Mouse (Mus musculus): ENCODE measurements around the gene Ezr. TPM values are rescaled to one million over a fixed set of nuclear protein-coding genes. Genes with fewer than 3 reads are reported as not detected.
A peak's percentile ranks its signal among the peaks of the same experiment; 100 is the strongest.

Gene Ezr
- total RNA-seq, 2 experiments from 2014 or later, result 49.2 to 53.6 TPM

DNA sequence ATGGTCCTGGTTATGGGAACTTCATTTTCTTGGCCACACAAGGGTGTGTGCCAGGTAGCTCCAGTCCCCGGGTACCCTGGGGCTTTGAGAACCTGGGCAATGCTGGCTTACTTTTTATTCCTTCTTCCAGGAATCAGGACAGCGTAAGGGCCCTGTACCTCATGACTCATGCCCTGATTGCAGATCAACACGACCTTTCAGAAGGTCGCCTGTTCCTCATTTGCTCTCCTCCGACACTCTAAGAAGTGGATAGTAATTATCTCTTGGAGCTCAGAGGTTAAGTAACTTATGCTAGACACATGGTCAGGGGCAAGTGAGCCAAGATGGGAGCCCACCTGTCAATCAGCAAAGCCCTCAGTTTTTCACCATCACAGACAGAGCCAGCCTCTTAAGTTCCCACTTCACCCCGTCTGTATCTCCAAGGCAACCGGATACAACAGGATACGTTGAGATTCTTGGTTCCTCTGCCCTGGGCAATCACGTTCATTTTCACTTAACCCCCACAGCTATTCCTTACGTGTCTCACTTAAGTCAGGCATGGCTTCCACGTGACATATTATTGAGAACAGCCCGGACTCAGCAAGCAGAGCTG lies 11.7 kb upstream of the Ezr start:
- no peak for DNase-seq (ENCODE audit: low spot score in 2 of 2)

GRCm38 (mm10) chr17:6789581-6790118 lies 7.1 kb upstream of the Ezr start:
- peak; percentile 19 to 77 for DNase-seq (ENCODE audit: low spot score in 2 of 2)

DNA sequence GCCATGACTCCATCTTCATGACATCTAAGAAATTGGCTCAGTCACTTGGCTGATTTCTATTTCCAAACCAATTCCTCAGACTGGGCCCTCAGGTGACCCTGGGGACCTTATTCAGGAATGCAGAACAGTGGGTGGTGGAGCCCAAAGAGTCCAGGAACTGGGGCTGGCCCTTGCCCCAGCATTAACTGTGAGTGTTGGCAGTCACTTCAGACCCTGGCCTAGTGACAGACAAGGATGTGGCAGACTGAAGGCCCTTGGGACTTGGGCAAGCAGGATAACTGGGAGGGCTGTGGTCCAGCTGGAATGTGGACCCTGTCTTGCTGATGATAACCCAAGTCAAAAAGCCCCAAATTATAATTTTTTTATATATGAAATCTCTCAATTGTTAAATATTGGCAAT lies 6.5 kb upstream of the Ezr start:
- DNase-seq (ENCODE audit: low spot score in 2 of 2), result peak in 1 of 2 experiments; percentile 61

DNA sequence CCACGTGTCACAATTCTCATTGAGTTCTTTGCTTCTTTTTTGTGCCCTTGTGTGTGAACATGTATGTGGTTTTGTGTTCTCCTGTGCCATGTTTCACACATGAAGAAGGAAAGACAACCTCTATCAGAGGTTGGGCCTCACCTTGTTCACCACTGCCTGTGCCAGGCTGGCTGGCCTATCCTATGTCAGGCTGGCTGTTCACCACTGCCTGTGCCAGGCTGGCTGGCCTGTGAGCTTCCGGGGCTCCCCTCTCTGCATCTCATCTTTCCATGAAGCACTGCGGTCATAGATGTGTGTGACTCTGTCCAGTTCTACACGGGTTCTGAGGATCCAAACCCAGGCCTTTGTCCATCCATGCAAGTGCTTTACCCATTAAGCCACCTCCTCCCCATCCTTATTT lies 4.7 kb upstream of the Ezr start:
- no peak for DNase-seq (ENCODE audit: low spot score in 2 of 2)

DNA sequence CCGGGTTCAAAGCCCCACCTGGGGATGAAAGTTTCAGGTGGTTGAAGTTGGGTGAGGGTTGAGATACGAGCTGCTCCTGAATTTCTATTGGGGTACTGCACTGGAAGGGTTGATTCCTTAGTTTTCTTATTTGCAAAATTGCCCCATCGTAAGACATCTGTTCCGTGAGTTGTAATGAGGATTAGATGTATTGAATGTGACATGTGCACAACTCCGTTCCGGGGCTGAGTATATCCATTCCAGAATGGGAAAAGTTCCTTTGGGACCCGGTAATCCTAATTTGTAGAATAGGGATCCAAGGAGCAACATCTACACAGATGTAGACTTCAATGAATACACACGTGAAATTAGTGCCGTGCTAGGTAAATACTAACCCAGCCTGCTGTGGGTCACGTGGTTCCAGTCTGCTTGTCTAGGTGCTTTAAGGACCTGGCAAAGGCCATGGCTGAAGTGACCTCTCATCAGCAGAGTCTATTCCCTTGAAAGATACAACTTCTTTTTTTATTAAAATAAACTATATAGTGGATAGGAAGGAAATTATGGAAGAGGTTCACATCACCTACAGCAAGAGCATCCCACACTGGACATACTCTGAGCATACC lies 1.3 kb upstream of the Ezr start:
- DNase-seq (ENCODE audit: low spot score in 2 of 2), result no peak

DNA sequence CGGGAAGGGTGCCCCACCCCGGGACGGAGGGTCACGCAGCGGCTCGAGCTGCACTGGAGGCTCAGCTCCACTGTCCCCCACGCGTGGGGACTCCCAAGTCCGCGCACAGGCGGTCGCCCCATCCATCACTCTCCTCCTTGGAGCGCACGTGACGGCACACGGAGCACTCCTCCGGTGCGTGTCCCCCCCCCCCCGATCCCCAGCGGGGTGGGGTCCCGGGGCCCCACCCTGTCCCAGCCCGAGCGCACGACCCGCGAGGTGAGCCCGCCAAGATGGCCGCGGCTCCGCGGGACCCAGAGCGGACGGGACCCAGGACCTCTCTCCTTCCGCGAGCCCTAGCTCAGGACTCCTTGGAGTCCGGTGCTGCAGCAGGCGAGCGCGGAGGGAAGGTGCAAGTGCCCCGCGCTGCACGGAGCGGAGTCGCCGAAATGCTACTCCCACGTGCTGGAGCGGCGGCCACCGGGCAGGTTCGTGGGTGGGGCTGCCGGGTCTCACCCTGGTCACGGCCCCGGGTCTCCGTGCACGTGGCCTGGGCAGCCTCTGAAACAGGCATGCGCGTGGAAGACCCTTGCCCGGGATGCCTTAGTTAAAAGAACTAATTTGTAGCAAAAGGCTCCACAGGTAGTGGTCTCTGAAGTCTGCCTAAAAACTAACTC lies 550 bp upstream of the Ezr start:
- no peak for DNase-seq (ENCODE audit: low spot score in 2 of 2)

DNA sequence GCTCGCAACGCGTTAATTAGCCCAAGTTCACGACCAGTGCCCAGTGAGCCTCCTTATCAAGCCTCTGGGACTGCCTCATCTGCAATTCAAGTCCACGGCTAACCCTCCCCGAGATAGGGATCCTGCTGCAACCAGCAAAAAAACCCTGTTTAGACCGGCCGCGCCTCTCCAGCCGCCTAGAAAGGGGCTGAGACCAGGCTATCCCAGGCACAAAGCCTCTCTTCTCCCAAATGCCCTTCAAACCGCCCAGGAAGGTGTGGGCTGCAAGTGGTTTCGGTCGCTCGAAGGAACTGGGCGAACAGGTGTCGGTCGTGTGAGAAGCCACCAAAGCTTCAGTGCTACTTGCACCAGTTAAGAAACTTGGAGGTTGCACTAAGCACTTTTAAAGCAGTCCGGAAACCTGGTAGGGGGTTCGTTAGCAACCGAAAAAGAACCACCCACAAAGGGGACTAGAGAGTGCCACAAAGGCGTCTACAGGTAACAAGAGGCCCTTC lies 504 bp downstream of the Ezr start:
- DNase-seq (ENCODE audit: low spot score in 2 of 2), result no peak

DNA sequence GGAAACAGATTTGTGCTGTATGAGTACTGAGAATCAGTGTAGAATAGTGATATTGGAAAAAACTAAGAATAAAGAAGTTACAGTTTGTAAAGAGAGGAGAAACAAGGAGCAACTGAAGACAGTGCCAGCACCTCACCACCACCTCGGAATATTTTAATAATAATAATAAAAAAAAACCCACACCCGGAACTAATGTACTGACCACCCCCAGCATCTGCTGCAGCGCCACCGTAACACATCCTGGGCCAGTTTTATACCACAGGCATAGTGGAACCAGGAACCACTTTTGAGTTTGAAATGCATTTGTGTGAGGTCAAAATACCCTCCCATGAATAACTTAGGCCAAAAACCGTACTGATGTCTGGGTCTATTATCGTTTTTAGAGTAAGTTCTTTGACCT lies 1.3 kb downstream of the Ezr start:
- no peak for DNase-seq (ENCODE audit: low spot score in 2 of 2)

DNA sequence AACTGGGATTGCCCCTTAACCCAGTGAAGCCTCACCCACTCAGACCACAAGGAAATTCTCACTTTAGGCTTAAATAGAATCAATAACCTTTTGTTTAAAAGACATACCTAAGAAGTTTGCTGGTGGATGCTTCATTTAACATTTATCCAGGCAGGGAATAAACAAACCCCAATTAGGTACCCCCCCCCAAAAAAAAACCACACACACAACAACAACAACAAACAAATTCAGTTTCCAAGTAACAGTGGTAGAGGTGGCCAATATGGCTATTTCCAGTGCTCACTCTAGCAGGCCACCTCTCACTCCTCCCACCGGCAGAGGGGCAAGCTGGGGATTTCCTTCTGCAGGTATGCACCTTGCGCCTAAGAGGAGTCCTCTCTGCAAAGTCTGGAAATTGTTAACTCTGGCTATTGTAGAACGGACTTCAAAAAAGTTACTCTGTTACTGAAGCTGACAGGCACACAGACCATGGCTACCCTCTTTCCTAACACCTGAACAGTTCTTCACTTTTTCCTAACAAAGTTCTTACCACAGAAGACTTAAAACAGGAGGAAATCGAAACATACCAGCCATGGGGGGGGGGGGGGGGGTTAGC lies 2.0 kb downstream of the Ezr start:
- DNase-seq (ENCODE audit: low spot score in 2 of 2), result no peak

DNA sequence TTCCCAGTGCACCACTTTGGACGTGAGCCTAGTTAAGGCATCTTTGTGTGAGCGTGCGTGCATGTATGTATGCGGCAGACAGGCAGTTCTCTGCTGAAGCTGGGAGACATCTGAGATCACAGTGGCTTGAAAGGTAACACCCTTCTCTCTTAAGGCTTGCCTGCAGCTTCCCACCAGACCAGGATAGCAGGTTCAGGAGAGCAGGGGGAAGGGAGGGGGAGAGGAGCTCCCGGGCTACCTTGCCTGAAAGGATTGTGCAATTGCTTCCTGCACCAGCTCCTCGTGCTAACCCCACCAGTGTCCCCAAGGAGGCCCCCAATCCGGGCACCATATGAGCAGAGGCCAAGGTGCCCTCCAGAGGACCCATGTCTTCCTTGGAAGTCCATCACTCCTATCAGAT lies 3.0 kb downstream of the Ezr start:
- DNase-seq (ENCODE audit: low spot score in 2 of 2), result no peak

- peak in 1 of 2 experiments; percentile 35 for DNase-seq (ENCODE audit: low spot score in 2 of 2)
Observed at GRCm38 (mm10) chr17:6778771-6779509, 3.6 kb downstream of the Ezr start.

DNA sequence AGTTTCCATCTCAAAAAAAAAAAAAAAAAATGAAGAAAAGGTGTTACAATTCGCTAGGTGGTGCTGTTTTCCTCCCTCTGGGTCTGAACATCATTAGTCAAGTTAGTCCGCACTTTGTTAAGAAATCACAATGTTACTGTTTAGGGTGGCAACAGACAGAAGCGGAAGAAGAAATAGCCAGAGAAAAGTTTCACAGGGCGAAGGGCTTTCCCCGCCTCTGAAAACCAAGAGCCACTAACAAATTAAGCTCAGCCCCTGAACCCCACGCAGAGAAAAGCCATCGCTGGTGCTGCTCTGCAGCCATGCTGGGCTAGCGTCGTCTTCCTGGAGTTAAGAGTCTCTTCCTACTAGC lies 4.3 kb downstream of the Ezr start:
- peak in 1 of 2 experiments; percentile 35 for DNase-seq (ENCODE audit: low spot score in 2 of 2)

- DNase-seq (ENCODE audit: low spot score in 2 of 2), result no peak
Observed at GRCm38 (mm10) chr17:6777629-6778331, 4.8 kb downstream of the Ezr start.

GRCm38 (mm10) chr17:6777061-6777460 lies 5.5 kb downstream of the Ezr start:
- DNase-seq (ENCODE audit: low spot score in 2 of 2), result no peak

DNA sequence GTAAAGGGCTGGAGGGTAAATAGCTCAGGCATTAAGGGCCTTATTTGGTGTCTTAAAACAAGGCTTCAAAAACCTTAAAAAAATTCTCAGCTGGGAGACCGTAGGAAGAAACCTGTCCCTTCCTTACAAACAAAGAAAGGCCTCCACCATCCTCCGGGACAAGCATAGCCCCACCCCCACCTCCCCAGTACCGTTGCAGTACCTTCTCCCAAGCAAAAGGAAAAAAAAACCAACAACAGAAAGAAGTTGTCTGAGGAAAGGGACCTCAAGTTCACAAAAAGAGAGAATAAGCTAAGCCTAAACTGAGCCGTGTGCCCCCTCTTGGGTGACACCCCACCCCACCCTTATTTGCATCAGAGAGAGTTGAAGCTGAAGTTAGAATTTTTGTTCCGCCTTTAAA lies 6.0 kb downstream of the Ezr start:
- no peak for DNase-seq (ENCODE audit: low spot score in 2 of 2)

DNA sequence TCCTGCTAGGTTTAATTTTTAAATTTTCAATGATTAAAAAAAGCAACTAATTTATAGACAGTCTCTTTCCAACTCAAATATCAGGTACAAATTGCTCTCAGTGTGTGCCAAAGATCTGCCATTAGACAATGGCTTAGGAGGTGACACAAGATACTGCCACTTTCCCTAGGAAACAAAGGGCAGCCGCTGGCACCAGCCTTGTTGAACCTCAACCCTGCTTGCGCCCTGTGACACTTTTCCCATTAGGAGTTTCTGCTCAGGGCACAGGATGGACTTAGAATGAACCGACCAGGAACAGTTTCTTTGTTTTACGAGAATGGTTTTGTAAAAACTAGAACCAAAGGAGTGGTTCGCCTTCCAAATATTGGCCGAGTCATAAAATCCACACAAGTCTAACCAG lies 6.5 kb downstream of the Ezr start:
- no peak for DNase-seq (ENCODE audit: low spot score in 2 of 2)

DNA sequence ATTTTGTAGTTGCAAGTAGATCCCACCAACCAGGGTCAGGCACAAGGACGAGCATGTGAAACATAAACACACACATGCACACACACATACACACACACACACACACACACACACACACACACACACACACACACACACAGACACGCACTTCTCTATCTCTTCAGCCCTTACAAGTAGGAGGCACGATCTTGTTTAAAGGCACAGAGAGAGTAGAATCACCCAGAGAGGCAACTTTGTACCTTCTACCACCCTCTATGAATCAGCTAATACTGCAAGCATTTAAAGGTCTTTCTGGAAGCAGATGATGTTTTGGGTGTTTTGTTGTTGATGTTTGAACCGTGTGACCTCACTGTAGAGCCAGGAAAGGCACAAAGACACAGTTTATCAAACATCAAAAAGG lies 6.9 kb downstream of the Ezr start:
- no peak for DNase-seq (ENCODE audit: low spot score in 2 of 2)

- no peak for DNase-seq (ENCODE audit: low spot score in 2 of 2)
Observed at GRCm38 (mm10) chr17:6775221-6775620, 7.4 kb downstream of the Ezr start.

DNA sequence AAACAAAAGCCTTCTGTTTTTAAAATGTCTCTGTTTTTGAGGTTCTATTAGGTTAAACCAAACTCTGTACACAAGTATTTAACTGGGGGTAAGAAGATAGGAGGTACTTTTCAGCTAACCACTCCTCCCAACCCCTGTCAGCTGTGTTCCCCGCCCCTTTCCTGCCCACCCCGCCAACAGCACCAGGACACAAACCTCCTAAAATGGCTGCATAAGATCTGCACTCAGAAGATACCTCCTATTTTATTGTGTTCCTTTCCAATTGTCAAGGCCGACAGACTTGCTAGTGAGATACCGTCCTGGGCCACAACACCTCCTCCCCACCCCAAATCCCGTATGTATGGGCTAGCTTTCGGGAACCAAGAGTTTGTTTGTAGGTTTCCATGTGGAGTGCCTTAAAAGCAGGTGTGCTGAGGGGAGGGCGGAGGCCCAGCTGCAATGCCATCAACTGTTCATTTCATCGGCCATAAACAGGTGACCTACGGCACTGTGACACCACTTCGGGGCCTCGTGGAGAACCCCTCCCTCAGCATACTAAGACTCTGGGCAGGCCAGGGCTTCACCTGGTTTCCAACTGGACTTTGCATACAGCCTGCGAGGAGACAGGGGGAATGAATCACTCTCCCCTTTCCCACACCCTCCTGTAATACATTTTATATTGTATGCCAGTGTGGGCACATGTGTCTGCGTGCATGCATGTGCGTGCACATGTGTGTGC lies 9.2 kb downstream of the Ezr start:
- no peak for DNase-seq (ENCODE audit: low spot score in 2 of 2)

GRCm38 (mm10) chr17:6772490-6772773 lies 10.2 kb downstream of the Ezr start:
- DNase-seq (ENCODE audit: low spot score in 2 of 2), result no peak
